Mouse (Mus musculus) hindbrain, postnatal 0 days (tissue): Measurements from ENCODE around the gene Khk. TPM values are rescaled to one million over a fixed set of nuclear protein-coding genes. Genes with fewer than 3 reads are reported as not detected.
A peak's percentile ranks its signal among the peaks of the same experiment; 100 is the strongest.

Experiments
- ATAC-seq: fragments of 200-750 bp; cut with Nextera tagmentation; 2 replicates; pipeline ENCODE4 v1.8.0; 2017; ENCODE audit warnings: mild to moderate bottlenecking, moderate TSS enrichment, moderate library complexity
- DNase-seq: peaks from one replicate; pipeline ENCODE4 v3.0.0-alpha.2; 2015; ENCODE audit warnings: low spot score
- H3K27ac ChIP-seq: fragments of 300-500 bp; sonication (generic); 2 replicates; pipeline ENCODE4 v1.5.1; 2014; ENCODE audit warnings: mild to moderate bottlenecking
- H3K27me3 ChIP-seq: fragments of 300-500 bp; sonication (generic); 2 replicates; pipeline ENCODE4 v1.6.1; 2014; ENCODE audit warnings: low read length, mixed read lengths; ENCODE audit not compliant: insufficient read depth
- H3K36me3 ChIP-seq: fragments of 300-500 bp; sonication (generic); 2 replicates; pipeline ENCODE4 v1.6.1; 2014; ENCODE audit warnings: low read length, mixed read lengths; ENCODE audit not compliant: insufficient read depth
- H3K4me1 ChIP-seq: fragments of 300-500 bp; sonication (generic); 2 replicates; pipeline ENCODE4 v1.6.1; 2014; ENCODE audit warnings: antibody characterized with exemption, low read length, mixed read lengths; ENCODE audit not compliant: insufficient read depth
- H3K4me2 ChIP-seq: fragments of 300-500 bp; sonication (generic); 2 replicates; pipeline ENCODE4 v1.6.1; 2014; ENCODE audit warnings: low read depth, mild to moderate bottlenecking, low read length, moderate library complexity, mixed read lengths
- H3K4me3 ChIP-seq: fragments of 300-500 bp; sonication (generic); 2 replicates; pipeline ENCODE4 v1.5.1; 2014; ENCODE audit warnings: low read length
- H3K9ac ChIP-seq: fragments of 300-500 bp; sonication (generic); replicated peaks from 2 replicates; pipeline ENCODE4 v1.6.1; 2014; ENCODE audit warnings: mild to moderate bottlenecking, low read length, moderate library complexity, mixed read lengths
- H3K9me3 ChIP-seq: fragments of 300-500 bp; sonication (generic); 2 replicates; pipeline ENCODE4 v1.6.1; 2016; ENCODE audit warnings: low read length, mixed read lengths
- CTCF ChIP-seq: IDR thresholded peaks from 2 replicates; pipeline ENCODE4 v1.5.1; 2016; ENCODE audit warnings: antibody characterized with exemption, control low read depth, low read depth
- WGBS: fragments of 180-500 bp; shearing (Covaris S2); extraction: QIAGEN DNeasy Blood & Tissue Kit; methylation state at CpG from one replicate; pipeline ENCODE4 v1.1.7; 2014; 5-methylcytosine and 5-hydroxymethylcytosine counted together
- polyA plus RNA-seq: library from polyadenylated mRNA; unstranded; fragments of >200 nt; fragmentation: Nextera tagmentation; extraction: Ambion mirVana; gene quantifications from 2 replicates; pipeline ENCODE4 v1.2.1, GENCODE M21; 2015
- total RNA-seq: library from RNA; depleted of rRNA; stranded (reverse); fragments of >200 nt; gene quantifications from 2 replicates; pipeline ENCODE4 v1.2.3, GENCODE M21; 2014

The Khk gene
- total and polyA plus RNA-seq, 2 experiments from 2014 or later, result 14.6 to 16.5 TPM

GRCm38 (mm10) chr5:30960814-30961213, 39.6 kb downstream of the Khk start:
- Histone ChIP-seq H3K9ac (no peak overlapping the region; the same call in 1 of the 2 replicates), H3K4me1 (peaks cover 8% of the 10 kb centered on the region; the same call in 1 of the 2 replicates), H3K4me2 (peak overlapping the region; percentile 93), H3K36me3 (peaks cover 14% of the 10 kb centered on the region), H3K9me3 (no peaks in the 10 kb centered on the region), H3K27me3 (no peaks in the 10 kb centered on the region), H3K27ac (peak overlapping the region; percentile 86), H3K4me3 (peak overlapping the region; percentile 88; the same call in 1 of the 2 replicates)
- TF ChIP-seq CTCF, result no peak
- WGBS, result 93% methylated on average over 2 of the region's 2 CpGs
- ATAC-seq, result no peak
- DNase-seq, result no peak

- Histone ChIP-seq H3K9me3 (no peaks in the 10 kb centered on the region), H3K36me3 (peaks cover 11% of the 10 kb centered on the region), H3K4me1 (peaks cover 8% of the 10 kb centered on the region; the same call in 1 of the 2 replicates), H3K4me3 (no peak overlapping the region), H3K27me3 (no peaks in the 10 kb centered on the region), H3K9ac (no peak overlapping the region), H3K4me2 (no peak overlapping the region), H3K27ac (no peak overlapping the region)
- WGBS, result 80% methylated on average over 10 of the region's 10 CpGs
- TF ChIP-seq CTCF, result no peak
- no peak for ATAC-seq
- DNase-seq, result no peak
Measured at GRCm38 (mm10) chr5:30961545-30962505, 40.6 kb downstream of the Khk start.

GRCm38 (mm10) chr5:30963916-30964315, 42.7 kb downstream of the Khk start:
- peaks cover 4% of the 10 kb centered on the region; the same call in 1 of the 2 replicates for H3K4me1 ChIP-seq
- H3K9ac ChIP-seq, result no peak overlapping the region
- WGBS, result 62% methylated on average over 3 of the region's 3 CpGs
- ATAC-seq (no peak), DNase-seq (no peak)
- TF ChIP-seq CTCF, result no peak
- H3K27me3 ChIP-seq, result no peaks in the 10 kb centered on the region
- no peaks in the 10 kb centered on the region for H3K9me3 ChIP-seq
- no peak overlapping the region for H3K4me3 ChIP-seq
- no peaks in the 10 kb centered on the region for H3K36me3 ChIP-seq
- H3K27ac ChIP-seq, result no peak overlapping the region
- H3K4me2 ChIP-seq, result no peak overlapping the region

- DNase-seq, result no peak
- WGBS, result 85% methylated on average over 4 of the region's 4 CpGs
- no peak overlapping the region for H3K9ac ChIP-seq
Measured at GRCm38 (mm10) chr5:30966189-30966588, 45.0 kb downstream of the Khk start.

GRCm38 (mm10) chr5:30968416-30968815, 47.2 kb downstream of the Khk start, which contains the start of gene Tcf23:
Gene Tcf23 (plus strand): TSS chr5:30968662.
- Histone ChIP-seq H3K4me3 (no peak within 1 kb of the TSS), H3K4me1 (no peaks in the 10 kb centered on the region), H3K27me3 (no peaks in the 10 kb centered on the region), H3K4me2 (no peak within 1 kb of the TSS), H3K36me3 (no peaks in the 10 kb centered on the region), H3K27ac (no peak within 1 kb of the TSS), H3K9me3 (no peaks in the 10 kb centered on the region), H3K9ac (no peak within 1 kb of the TSS)
- ATAC-seq (no peak), DNase-seq (no peak)
- TF ChIP-seq CTCF, result no peak
- WGBS, result 58% methylated on average over 8 of the region's 8 CpGs

More at GRCm38 (mm10) chr5:30966189-30966588, 45.0 kb downstream of the Khk start:
- Histone ChIP-seq H3K36me3 (no peaks in the 10 kb centered on the region), H3K4me2 (no peak overlapping the region), H3K9me3 (no peaks in the 10 kb centered on the region), H3K27ac (no peak overlapping the region), H3K27me3 (no peaks in the 10 kb centered on the region), H3K4me1 (no peaks in the 10 kb centered on the region), H3K4me3 (no peak overlapping the region)
- ATAC-seq, result no peak
- TF ChIP-seq CTCF, result no peak

GRCm38 (mm10) chr5:30969440-30969839, 48.2 kb downstream of the Khk start:
- Histone ChIP-seq H3K4me2 (no peak overlapping the region), H3K9me3 (no peaks in the 10 kb centered on the region), H3K27me3 (no peaks in the 10 kb centered on the region), H3K9ac (no peak overlapping the region), H3K4me3 (no peak overlapping the region), H3K36me3 (no peaks in the 10 kb centered on the region), H3K4me1 (no peaks in the 10 kb centered on the region), H3K27ac (no peak overlapping the region)
- TF ChIP-seq CTCF, result no peak
- ATAC-seq (no peak), DNase-seq (no peak)
- WGBS, result 75% methylated on average over 2 of the region's 2 CpGs
